Mouse (Mus musculus) right cerebral cortex, adult 18-20 months (tissue): ENCODE measurements around the gene Mfsd4a.

Source experiments
- DNase-seq: peaks from one replicate; pipeline ENCODE4 v3.0.0; 2022; ENCODE audit warnings: mixed read lengths

Gene Mfsd4a

DNA sequence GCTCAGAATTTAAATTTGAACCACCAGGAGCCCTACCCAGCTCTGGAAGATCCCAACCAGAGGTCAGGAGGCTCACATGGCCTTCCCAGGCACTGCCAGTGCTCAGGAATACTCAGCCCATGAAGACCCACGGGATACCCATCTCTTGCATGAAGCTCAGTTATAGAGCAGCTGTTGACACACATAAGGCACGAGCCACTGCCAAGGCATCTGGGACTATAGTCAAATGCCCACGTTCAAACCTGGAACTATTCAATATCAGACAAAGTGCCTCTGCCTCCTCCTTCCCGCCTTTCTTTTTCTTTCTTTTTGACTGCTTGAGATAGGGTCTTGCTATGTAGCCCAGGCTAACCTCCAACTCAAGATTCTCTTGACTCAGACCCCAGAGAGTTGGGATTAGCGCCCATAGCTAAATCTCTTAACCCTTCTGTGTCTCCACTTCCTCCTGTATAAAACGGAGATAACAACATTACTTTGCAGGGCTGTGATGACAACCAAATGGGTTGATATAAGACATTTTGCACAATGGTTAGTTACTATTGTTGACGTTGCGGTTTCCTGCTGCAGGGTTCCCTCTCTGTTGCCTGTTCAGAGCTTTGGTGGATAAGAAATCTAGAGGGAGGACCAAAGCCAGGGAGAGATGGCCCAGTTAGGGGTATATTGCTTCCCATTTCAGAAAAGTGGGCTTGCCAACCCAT, 2.2 kb downstream of the Mfsd4a start:
- peak; percentile 28 for DNase-seq

GRCm38 (mm10) chr1:132065001-132065400, 2.9 kb downstream of the Mfsd4a start:
- peak; percentile 39 for DNase-seq

DNA sequence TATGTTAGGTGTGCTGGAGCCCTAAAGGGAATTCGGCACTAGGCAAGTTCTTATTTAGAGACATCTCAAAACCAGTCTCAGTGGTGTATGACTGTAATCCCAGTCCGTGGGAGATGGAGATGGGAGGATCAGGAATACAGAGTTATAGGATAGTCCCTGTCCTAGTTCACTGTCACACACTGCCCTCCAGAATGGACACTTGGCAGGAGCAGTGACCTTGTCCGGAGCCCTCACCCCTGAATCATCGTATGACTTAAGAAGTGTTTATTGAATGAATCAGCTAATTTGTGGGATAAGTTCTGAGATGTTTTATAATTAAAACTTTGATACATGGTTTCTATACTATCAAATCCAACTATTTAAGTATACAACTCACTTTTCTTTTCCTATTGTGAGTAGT, 4.8 kb downstream of the Mfsd4a start:
- no peak for DNase-seq

GRCm38 (mm10) chr1:132061750-132062541, 5.9 kb downstream of the Mfsd4a start:
- no peak for DNase-seq

- no peak for DNase-seq
These were observed 7.7 kb downstream of the Mfsd4a start for GRCm38 (mm10) chr1:132060036-132060769.

DNA sequence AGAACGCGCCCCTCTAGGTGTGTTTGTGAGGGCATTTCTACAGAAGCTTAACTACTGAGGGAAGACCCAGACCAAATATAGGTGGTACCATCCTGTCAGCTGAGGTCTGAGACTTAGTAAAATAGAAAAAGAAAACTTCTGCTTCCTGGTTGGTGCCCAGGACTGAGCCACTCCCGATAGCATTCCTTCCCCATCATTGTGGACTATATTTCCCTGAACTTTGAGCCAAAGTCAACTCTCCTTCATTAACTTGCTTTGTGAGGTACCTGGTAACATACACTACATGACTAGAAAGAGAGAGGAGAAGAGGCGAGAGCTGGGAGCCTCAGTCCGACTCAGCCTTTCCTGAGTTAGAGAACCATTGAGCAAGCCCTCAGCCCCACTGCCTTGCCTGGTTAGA, 9.3 kb downstream of the Mfsd4a start:
- DNase-seq, result no peak

DNA sequence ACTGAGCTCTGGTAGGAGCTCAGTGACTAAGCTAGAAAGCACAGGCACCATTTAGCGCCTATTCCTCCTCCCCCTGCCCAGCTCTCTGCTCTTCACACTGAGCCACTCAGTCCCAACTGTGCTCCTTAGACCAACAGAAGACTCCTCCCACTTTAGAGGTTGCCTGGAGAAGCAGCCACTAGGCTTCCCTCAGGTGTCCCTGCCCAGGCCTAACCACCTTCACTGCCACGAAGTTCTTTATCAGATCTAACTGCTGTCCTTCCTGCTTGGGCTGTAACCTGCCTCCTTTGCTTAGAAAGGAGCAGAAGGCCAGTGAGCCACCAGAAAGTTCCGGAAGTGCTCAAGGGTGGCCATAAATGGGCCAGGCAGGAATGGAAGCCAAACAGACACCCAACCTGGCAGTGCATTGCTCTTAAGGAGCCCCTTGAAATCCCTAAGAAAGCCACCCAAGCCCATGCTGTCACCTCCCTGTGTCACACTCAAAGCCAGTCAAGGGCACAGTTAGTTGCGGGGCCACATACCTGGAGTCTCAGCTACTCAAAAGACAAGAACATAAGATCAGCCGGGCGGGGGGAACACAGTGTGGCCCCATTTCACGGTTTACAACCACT, 12.7 kb downstream of the Mfsd4a start:
- DNase-seq, result no peak

- DNase-seq, result no peak
These were observed 13.5 kb downstream of the Mfsd4a start for GRCm38 (mm10) chr1:132054387-132054786.

- DNase-seq, result no peak
These were observed 16.1 kb downstream of the Mfsd4a start for GRCm38 (mm10) chr1:132051746-132052145.

DNA sequence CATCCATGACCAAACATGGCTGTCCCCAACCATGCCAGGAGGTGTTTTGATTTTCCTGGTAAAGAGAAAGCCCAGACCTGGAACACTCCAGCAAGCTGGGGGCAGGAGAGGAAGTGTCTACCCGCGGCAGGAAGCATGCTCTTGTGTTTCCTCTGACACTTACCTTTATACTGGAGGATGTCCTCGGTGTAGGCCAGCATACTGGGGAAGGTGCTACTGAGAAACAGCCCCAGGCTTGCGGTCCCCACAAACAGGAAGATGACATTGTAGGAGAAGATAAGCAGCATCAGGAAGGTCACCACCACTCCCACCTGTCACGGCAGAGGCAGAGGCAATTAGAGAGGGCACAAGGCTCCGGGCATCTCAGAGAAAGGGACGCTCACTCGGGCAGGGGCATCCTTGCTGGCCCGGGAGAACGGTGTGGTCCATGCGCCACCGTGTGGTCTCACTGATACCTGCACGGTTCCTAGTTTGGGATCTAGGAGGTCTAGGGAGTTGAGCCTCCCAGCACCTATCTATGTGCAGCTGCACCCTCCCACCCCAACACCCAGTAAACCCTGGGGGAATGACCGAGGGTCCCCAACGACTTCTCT, 21.6 kb downstream of the Mfsd4a start:
- DNase-seq, result peak; percentile 45

DNA sequence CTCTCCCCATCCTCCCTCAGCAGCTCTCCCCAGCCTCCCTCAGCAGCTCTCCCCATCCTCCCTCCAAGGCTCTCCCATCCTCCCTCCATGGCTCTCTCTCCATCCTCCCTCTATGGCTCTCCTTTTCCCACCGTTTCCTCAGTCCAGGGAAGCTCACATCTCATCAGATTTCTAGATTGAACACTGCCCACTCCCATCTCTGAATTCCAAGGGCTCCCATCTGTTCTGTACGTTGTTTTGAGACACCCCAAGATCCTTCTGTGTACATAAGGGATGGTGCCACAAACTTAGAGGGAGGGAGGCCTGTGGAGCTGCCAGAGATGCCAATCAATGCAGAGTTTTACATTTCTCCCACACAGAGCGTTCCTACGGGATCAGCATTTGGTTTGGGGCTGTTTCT, 24.1 kb downstream of the Mfsd4a start:
- DNase-seq, result peak; percentile 73

GRCm38 (mm10) chr1:132040201-132040621, 27.7 kb downstream of the Mfsd4a start:
- DNase-seq, result no peak

DNA sequence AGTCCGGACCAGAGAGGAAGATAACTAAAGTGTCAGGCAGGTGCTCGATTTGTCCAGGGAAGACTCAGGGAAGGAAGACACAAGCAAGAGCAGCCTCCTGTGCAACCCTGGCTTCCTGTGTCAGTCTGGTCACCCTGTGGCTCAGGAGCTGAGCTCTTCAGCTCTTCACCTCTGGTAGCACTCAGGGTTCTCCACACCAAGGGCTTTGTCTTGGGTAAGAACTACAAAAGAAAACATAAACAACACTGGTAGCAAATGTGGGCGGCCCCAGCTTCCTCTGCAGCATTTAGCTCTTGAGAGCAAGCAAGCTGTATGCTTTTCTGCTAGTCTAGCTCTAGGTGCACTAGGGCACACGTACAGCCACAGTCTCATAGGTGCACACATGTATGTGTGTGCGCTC, 29.1 kb downstream of the Mfsd4a start:
- no peak for DNase-seq

DNA sequence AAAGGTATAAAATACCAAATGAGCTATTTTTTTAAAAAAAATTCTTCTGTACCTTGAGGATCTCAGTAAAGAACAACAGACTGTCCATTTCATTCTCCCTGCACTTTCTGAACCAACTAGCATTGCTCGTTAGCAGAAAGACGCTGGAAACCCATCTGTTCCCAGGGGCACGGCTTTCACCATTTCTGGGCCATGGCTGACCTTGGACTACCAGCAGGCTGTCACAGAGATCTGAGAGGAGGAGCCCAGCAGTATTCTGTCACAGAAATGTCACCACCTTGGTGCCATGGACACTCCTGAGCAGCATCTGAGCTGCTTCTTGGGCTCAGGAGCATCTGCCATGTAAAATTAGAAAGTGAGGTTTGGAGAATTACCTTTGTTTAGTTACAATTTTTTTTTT, 30.1 kb downstream of the Mfsd4a start:
- DNase-seq, result no peak

- DNase-seq, result no peak
These were observed 35.7 kb downstream of the Mfsd4a start for GRCm38 (mm10) chr1:132032172-132032571.

DNA sequence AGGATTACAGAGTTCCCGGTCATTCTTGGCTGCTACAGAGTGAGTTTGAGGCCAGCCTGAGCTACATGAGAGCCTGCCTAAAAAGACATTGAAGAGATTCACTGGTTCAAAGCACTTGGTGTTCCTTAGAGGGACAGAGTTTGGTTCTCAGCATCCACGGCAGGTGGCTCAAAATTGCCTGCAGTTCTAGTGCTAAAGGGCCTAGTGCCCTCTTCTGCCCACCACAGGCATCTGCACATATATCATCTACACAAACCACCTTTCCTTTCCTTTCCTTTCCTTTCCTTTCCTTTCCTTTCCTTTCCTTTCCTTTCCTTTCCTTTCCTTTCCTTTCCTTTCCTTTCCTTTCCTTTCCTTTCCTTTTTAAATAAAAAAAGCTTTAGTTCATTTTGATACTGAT, 37.3 kb downstream of the Mfsd4a start:
- no peak for DNase-seq

DNA sequence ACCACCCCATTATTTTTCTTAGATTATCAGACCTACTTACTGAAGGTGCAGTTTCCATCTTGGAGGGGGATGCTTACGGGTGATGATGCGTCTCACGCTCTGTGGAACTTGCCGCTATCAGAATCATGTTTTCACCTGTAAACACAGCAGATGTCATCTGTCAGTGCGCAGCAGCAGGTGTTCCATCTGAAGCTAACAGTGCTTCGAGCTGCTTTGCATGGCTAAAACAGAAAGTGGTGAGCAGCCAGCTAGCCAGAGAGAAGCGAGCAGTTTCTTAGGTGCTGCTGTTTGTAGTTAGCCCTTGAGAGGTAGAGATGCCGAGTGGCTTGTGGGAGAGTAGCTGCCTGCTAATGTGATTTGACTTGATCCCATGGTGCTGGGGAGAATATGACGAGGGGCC, 39.4 kb downstream of the Mfsd4a start:
- DNase-seq, result no peak

GRCm38 (mm10) chr1:132027978-132028377, 39.9 kb downstream of the Mfsd4a start:
- no peak for DNase-seq

DNA sequence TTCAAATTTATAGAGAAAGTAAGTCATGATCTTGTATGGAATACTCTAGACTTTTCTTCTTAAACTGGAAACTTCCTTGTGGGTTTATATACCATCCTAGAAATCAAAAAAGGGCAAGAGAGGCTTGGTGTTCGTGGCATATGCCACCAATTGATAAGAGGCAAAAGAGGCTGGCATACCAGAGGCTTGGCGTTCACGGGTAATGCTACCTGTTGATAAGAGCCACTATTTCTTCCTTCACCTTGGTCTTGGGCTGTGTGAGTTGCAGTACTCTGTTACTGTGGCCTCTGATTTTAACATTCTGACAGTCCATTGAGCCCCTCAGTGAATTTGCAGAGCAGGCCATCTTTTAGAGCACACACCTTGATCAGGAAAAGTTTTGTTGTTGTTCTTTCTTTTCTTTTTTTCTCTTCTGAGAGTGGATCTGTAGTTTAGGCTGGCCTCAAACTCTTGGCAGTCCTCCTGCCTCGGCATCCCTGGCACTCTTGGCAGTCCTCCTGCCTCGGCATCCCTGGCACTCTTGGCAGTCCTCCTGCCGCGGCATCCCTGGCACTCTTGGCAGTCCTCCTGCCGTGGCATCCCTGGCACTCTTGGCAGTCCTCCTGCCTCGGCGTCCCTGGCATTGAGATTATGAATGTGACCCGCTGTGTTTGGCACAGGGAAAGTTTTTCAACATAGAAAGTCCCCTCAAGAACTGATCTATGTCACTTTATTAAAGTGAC, 40.8 kb downstream of the Mfsd4a start:
- no peak for DNase-seq

DNA sequence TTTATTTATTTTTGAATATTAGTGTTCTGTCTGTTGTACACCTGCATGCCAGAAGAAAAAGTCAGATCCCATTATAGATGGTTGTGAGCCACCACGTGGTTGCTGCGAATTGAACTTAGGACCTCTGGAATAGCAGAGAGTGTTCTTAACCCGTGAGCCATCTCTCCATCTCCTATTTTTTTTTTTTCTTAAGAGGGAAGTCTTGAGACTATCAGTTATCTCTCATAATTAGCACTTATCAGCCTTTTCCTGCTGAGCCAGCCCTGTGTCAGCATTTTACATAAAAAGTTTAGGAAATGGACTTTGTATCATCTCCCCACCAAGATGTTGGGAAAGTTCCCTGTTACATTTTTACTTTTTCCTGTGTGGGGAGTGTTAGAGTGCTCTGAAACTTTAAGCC, 45.8 kb downstream of the Mfsd4a start:
- no peak for DNase-seq

DNA sequence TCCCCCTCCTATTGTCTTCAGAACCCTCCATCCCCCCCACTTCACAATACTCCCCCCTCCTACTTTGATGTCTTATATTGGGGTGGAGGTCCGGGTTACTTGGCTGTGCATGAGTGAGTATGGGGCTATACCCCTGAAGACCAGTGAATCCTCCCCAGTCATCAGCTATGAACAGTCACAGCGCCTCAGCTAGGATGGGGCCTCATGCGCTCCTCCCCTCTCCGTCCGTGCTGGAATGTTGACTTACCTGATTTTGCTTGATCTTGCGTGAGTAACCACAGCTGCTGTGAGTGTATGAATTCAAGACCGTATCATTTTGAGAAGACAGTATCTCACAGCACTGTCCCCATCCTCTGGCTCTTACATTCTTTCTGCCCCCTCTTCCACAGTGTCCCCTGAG, 48.0 kb downstream of the Mfsd4a start:
- no peak for DNase-seq

DNA sequence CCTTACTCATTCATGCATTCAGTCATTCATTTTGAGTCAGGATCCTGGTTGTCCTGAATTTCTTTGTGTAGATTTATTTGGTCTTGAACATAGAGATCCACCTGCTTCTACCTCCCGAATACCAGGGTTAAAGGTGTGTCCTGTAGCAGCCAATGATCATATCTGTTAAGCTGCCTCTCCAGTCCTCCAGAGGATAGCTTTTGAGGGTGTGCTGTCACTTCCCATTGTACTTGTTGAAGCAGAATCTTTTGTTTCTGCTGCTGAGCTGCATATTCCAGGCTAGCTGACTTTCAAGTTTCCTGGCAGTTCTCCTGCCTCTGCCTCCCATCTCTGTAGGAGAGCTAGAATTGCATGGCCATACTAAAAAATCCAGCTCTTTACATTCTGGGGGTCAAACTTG, 51.2 kb downstream of the Mfsd4a start:
- DNase-seq, result no peak
